Mouse (Mus musculus): ENCODE data around the gene Maml3. TPM values are rescaled to one million over a fixed set of nuclear protein-coding genes. Genes with fewer than 3 reads are reported as not detected.

Gene Maml3
- polyA plus RNA-seq, 1 experiment from 2014 or later: 0.65 TPM

GRCm38 (mm10) chr3:51830821-51831429 lies 274.0 kb downstream of the Maml3 start:
- TF ChIP-seq EP300 (IDR thresholded peaks at IDR 0.05; ENCODE audit: low read depth) (no peak), CTCF (IDR thresholded peaks at IDR 0.05; ENCODE audit: low read depth) (no peak)
- 80% methylated on average over 9 of the region's 9 CpGs for WGBS (ENCODE audit: insufficient replicate concordance)
- ATAC-seq (peak; percentile 49; the same call in 1 of the 2 replicates), DNase-seq (peak; percentile 55)
- Histone ChIP-seq H3K36me3 (replicated peaks; ENCODE audit: insufficient read depth, low read length) (no peaks in the 10 kb centered on the region), H3K4me2 (ENCODE audit: low read depth, low read length) (no peak overlapping the region), H3K27me3 (ENCODE audit: insufficient read depth, low read length) (no peaks in the 10 kb centered on the region), H3K9ac (replicated peaks) (no peak overlapping the region), H3K4me3 (ENCODE audit: low read depth, low read length) (no peak overlapping the region), H3K4me1 (ENCODE audit: insufficient read depth) (peaks cover 5% of the 10 kb centered on the region; the same call in 1 of the 2 replicates), H3K27ac (ENCODE audit: low read depth) (no peak overlapping the region), H3K9me3 (ENCODE audit: low read length) (no peaks in the 10 kb centered on the region)

GRCm38 (mm10) chr3:51825530-51825929 lies 279.3 kb downstream of the Maml3 start:
- DNase-seq (peak; percentile 35), ATAC-seq (peak; percentile 56; the same call in 1 of the 2 replicates)
- no peak overlapping the region for H3K9ac ChIP-seq (replicated peaks)
- no peaks in the 10 kb centered on the region for H3K4me1 ChIP-seq (ENCODE audit: insufficient read depth)
- H3K4me2 ChIP-seq (ENCODE audit: low read depth, low read length): 0 out of 2 replicates have a peak overlapping the region, but pooled peaks have one; percentile 2
- H3K36me3 ChIP-seq (replicated peaks; ENCODE audit: insufficient read depth, low read length): no peaks in the 10 kb centered on the region
- no peak overlapping the region for H3K27ac ChIP-seq (ENCODE audit: low read depth)
- TF ChIP-seq CTCF (IDR thresholded peaks at IDR 0.05; ENCODE audit: low read depth): no peak
- no peak for TF ChIP-seq EP300 (IDR thresholded peaks at IDR 0.05; ENCODE audit: low read depth)
- H3K4me3 ChIP-seq (ENCODE audit: low read depth, low read length): no peak overlapping the region
- WGBS (ENCODE audit: insufficient replicate concordance): 61% methylated on average over 10 of the region's 10 CpGs
- no peaks in the 10 kb centered on the region for H3K27me3 ChIP-seq (ENCODE audit: insufficient read depth, low read length)
- no peaks in the 10 kb centered on the region for H3K9me3 ChIP-seq (ENCODE audit: low read length)

GRCm38 (mm10) chr3:51824506-51824905 lies 280.4 kb downstream of the Maml3 start:
- H3K4me3 ChIP-seq (ENCODE audit: low read depth, low read length): no peak overlapping the region
- no peaks in the 10 kb centered on the region for H3K36me3 ChIP-seq (replicated peaks; ENCODE audit: insufficient read depth, low read length)
- no peak for TF ChIP-seq CTCF (IDR thresholded peaks at IDR 0.05; ENCODE audit: low read depth)
- TF ChIP-seq EP300 (IDR thresholded peaks at IDR 0.05; ENCODE audit: low read depth): no peak
- WGBS (ENCODE audit: insufficient replicate concordance): 82% methylated on average over 9 of the region's 9 CpGs
- ATAC-seq (no peak), DNase-seq (no peak)
- no peak overlapping the region for H3K4me2 ChIP-seq (ENCODE audit: low read depth, low read length)
- no peaks in the 10 kb centered on the region for H3K27me3 ChIP-seq (ENCODE audit: insufficient read depth, low read length)
- H3K4me1 ChIP-seq (ENCODE audit: insufficient read depth): no peaks in the 10 kb centered on the region
- no peak overlapping the region for H3K9ac ChIP-seq (replicated peaks)
- no peak overlapping the region for H3K27ac ChIP-seq (ENCODE audit: low read depth)
- no peaks in the 10 kb centered on the region for H3K9me3 ChIP-seq (ENCODE audit: low read length)

GRCm38 (mm10) chr3:51821551-51821950 lies 283.3 kb downstream of the Maml3 start:
- Histone ChIP-seq H3K4me2 (ENCODE audit: low read depth, low read length) (no peak overlapping the region), H3K27ac (ENCODE audit: low read depth) (no peak overlapping the region), H3K36me3 (replicated peaks; ENCODE audit: insufficient read depth, low read length) (no peaks in the 10 kb centered on the region), H3K9ac (replicated peaks) (no peak overlapping the region), H3K4me1 (ENCODE audit: insufficient read depth) (no peaks in the 10 kb centered on the region), H3K4me3 (ENCODE audit: low read depth, low read length) (no peak overlapping the region), H3K27me3 (ENCODE audit: insufficient read depth, low read length) (no peaks in the 10 kb centered on the region), H3K9me3 (ENCODE audit: low read length) (no peaks in the 10 kb centered on the region)
- ATAC-seq (no peak), DNase-seq (no peak)
- TF ChIP-seq CTCF (IDR thresholded peaks at IDR 0.05; ENCODE audit: low read depth): no peak
- no peak for TF ChIP-seq EP300 (IDR thresholded peaks at IDR 0.05; ENCODE audit: low read depth)
- WGBS (ENCODE audit: insufficient replicate concordance): 80% methylated on average over 10 of the region's 10 CpGs

- no peak overlapping the region for H3K9ac ChIP-seq (replicated peaks)
- H3K27ac ChIP-seq (ENCODE audit: low read depth): no peak overlapping the region
- H3K4me2 ChIP-seq (ENCODE audit: low read depth, low read length): no peak overlapping the region
- H3K36me3 ChIP-seq (replicated peaks; ENCODE audit: insufficient read depth, low read length): no peaks in the 10 kb centered on the region
- no peak overlapping the region for H3K4me3 ChIP-seq (ENCODE audit: low read depth, low read length)
- TF ChIP-seq CTCF (IDR thresholded peaks at IDR 0.05; ENCODE audit: low read depth) (no peak), EP300 (IDR thresholded peaks at IDR 0.05; ENCODE audit: low read depth) (no peak)
- ATAC-seq (no peak), DNase-seq (no peak)
- WGBS (ENCODE audit: insufficient replicate concordance): 82% methylated on average over 7 of the region's 7 CpGs
- H3K9me3 ChIP-seq (ENCODE audit: low read length): no peaks in the 10 kb centered on the region
- H3K27me3 ChIP-seq (ENCODE audit: insufficient read depth, low read length): no peaks in the 10 kb centered on the region
- H3K4me1 ChIP-seq (ENCODE audit: insufficient read depth): no peaks in the 10 kb centered on the region
Observed at GRCm38 (mm10) chr3:51819109-51819508, 285.8 kb downstream of the Maml3 start.

- Histone ChIP-seq H3K27ac (ENCODE audit: low read depth) (no peak overlapping the region), H3K4me2 (ENCODE audit: low read depth, low read length) (no peak overlapping the region), H3K9me3 (ENCODE audit: low read length) (no peaks in the 10 kb centered on the region), H3K36me3 (replicated peaks; ENCODE audit: insufficient read depth, low read length) (no peaks in the 10 kb centered on the region), H3K9ac (replicated peaks) (no peak overlapping the region), H3K4me1 (ENCODE audit: insufficient read depth) (peaks cover 3% of the 10 kb centered on the region), H3K4me3 (ENCODE audit: low read depth, low read length) (no peak overlapping the region), H3K27me3 (ENCODE audit: insufficient read depth, low read length) (no peaks in the 10 kb centered on the region)
- 88% methylated on average over 15 of the region's 15 CpGs for WGBS (ENCODE audit: insufficient replicate concordance)
- DNase-seq (no peak), ATAC-seq (no peak)
- no peak for TF ChIP-seq EP300 (IDR thresholded peaks at IDR 0.05; ENCODE audit: low read depth)
- TF ChIP-seq CTCF (IDR thresholded peaks at IDR 0.05; ENCODE audit: low read depth): no peak
Observed at GRCm38 (mm10) chr3:51817919-51818318, 287.0 kb downstream of the Maml3 start.
